Mouse (Mus musculus): ENCODE results near the gene Cep104.

Cep104 gene

DNA sequence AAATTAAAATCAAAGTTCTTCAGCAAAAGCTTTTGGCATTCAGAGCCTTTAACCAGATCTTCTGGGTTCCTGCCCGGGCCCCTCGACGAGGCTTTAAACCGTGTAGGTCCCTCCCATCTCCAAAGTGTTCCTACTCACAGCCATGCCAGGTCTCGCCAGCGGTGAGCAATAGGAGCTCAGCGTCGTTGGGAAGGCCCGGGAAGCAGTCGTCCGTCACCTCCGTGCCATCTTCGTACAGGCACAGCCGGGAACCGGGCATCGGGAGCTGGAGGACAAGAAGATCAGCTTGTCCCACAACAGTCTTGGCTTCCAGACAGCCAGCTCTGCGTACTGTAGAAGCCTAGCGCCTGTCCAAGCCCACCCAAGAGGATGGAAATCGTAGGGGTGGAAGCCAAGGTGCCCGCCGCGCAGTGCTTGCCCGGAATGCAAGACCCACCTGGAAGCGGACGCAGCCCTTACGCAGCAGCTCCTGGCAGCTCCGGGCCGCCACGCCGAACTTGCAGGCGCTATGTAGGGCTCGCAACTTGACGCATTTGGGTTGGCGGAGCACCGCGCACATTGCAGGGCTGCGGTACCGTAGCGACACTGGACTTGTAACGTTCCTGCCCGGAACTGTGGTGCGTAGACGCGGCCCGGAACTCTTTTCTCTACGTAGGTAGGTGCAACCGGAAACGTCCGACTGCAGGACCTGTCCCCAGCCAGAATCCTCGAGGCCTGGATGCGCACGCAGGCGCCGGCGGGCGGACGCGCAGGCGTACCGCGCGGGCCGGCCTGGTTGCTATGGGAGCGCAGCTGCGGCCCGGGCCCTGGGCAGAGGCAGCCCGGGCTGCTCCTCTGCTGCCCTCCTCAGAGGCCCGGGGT lies at the start of gene Cep104, which contains the start of gene Dffb:
Cep104 (plus strand) TSS at position 764 of the 861 bp plus-strand sequence.
Dffb (minus strand) TSS at position 696 of the 861 bp plus-strand sequence.
- peak; percentile 92 for DNase-seq (ENCODE audit: low read depth, low spot score)

DNA sequence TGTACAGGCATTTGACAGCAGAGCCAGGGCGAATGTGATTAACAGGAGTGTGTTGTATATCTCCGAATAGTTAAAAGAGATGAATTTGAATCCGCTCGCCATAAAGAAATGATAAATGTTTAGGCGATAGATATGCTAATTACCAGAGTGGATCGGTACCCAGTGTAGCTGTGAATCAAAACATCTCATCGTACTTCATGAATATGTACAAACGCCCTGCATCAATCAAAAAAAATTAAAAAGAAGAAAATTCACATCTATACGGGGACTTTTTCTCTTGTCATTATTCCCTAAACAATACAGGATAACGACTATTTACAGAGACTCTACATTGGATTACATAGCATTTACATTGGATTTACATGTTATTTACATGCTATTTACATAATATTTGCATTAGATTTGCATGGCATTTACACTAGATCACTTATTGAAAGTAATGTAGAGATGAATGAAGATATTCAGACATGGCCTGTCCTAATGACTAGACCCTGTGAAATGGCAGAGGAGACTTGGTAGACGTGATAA lies 46.2 kb upstream of the Cep104 start:
- DNase-seq (ENCODE audit: low read depth, low spot score), result no peak

DNA sequence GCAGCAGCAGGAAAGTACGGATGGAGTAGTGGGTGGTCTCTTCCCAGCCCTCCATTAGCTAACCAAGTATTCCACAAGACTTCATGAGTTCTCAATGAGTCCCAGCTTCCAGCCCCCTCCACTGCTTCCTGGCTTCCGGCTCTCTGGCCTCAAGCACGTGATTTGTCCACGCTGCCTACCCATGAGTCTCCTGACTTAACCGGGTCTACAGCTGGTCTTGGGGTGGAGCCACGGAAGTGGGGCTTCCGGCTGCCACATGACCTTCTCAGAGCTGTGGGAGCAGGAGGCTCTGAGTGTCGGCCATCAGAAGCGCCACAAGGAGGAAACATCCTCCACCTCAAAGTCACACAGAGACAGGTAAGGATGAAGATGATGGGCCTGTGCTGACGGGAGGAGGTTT lies 45.6 kb upstream of the Cep104 start:
- no peak for DNase-seq (ENCODE audit: low read depth, low spot score)

DNA sequence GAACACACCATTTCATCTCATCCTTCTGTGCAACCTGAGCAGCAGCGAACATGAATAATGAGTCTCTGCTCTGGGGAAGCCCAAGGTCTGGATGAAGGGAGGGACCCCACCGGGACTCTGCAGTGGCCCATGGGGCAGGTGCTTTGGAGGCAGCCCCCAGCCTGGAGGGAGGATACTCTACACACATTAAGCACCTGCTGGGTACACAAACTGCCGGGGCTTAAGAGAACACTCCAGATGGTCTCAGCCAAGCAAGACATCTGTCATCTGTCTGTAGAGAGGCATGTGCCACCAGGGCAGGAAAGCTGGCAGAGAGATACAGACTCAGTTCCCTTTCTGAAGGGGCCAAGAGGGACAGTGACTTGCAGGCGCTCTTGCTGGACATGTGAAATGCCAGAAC lies 45.1 kb upstream of the Cep104 start:
- no peak for DNase-seq (ENCODE audit: low read depth, low spot score)

DNA sequence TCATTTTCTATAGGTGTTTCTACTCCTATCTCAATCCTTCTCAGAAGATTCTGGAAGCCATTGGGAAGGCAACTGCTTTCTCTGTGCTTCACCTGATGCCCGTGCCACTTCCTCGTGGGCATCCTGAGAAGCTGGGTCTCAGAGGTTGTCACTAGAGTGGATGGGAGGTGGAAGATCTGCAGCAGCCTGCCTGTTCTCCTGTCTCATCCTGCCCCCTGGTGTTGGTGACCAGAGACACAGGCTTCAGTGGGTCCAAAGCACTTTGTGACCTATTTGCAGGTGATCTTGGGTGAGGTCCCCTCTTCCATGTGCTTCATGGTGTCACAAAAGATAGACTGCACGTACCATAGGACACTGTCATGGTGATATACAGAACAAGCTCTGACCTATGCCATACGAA lies 31.8 kb upstream of the Cep104 start:
- peak; percentile 55 for DNase-seq (ENCODE audit: low read depth, low spot score)

DNA sequence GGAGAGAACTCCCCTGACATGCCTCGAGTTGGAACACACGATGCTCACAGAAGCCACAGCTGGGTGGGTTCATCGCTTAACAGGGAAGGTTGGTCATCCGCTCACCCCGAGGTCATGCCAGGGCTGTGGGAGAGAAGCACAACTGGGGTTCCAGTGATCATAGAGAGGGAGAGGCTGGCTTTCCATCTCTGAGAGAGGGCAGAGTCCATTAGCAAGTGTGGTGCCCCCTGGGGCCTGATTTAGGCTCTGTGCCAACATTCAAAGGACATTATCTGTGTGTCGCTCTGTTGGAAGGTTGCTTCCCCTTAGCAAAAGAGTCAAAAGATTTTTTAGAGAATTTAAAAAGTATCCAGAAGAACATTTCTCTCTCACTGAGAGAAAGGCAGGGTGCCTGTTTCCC lies 30.7 kb upstream of the Cep104 start:
- DNase-seq (ENCODE audit: low read depth, low spot score), result no peak

DNA sequence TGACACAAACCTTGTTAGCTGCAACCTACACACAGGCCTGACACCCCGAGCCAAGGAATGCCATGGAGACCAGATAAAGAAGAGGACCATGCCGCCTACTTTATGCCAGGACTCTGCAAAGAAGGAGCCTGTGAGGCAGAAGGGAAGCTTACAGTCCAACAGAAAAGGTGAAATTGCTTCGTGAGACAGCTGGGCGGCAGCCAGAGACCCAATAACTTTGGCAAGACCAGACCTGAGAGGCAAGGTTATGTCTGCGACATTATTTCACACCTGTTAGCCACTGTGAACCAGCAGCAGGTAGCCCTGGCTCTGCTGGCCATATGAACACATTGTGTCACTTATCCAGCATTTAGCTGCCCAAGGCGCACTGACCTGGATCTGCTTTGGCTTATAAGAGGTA lies 29.3 kb upstream of the Cep104 start:
- DNase-seq (ENCODE audit: low read depth, low spot score), result no peak

DNA sequence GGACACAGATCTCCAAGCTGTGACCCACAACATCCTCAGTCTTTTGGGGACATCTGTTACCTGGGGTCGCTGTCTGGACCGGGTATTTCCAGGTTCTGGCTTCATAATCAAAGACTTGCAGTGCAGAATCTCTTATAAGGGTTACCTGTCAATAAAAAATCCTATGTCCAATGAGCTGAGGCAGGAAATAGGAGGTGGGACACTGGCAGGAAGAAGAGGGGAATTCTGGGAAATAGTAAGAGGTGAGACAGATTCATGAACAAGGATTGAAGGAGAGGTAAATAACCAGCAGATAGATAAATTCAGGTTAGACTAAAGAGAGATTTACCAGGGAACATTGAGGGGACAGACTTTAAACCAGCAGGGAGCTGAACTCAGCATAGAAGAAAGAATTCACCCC lies 24.6 kb upstream of the Cep104 start:
- no peak for DNase-seq (ENCODE audit: low read depth, low spot score)

DNA sequence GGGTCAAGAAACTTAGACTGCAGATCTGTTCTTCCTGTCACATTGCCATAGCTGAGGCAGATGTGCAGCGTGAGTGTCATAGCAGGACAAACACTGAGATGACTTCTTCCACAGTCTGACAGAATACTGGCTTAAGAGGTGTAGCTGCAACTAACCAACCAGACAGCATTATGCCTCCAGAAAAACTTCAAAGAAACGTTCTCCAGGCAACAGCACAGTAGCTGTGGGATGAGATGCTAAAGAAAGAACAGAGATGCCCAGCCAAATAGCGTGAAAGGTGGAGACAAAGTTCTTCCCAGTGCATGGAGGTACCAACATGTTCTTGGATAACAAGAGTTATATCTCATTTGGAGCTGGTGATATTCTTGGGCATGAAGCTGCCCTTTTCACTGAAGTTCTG lies 23.8 kb upstream of the Cep104 start:
- no peak for DNase-seq (ENCODE audit: low read depth, low spot score)

DNA sequence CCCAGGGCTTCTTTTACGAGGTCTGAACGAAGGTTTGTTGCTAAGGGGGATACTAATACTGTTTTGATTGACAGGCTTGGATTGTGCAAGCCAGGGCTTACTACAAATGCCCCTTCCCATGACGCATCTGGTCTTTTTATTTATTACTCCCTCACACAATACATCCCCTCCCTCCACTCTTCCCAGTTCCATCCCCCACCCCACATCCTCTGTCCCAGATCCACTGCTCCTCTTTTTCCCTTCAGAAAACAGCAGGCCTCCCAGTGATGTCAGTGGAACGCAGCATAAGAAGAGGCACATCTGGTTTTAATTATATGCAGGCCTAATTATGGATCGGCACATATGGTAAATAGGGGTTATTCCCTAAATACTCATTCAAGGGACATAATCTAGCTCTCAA lies 23.3 kb upstream of the Cep104 start:
- DNase-seq (ENCODE audit: low read depth, low spot score), result no peak

DNA sequence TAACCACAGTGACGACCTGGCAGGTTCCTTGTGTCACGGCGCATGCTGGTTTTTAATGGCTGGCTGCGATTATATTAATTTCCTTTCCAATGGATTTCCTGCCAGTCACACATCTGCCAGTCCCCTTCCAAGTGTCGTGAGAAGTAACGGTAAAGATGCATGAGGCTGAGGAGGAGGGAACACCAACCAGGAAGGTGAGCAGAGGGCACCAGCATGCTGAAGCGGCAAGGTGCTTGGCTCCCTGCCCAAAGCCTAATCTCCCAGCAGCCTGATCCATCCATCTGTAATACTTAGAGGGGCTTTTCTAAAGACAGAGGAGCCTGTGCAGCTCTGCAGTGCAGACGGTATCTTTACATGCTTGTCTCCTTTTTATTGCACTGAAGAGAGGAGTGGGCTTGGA lies 19.3 kb upstream of the Cep104 start:
- DNase-seq (ENCODE audit: low read depth, low spot score), result no peak

DNA sequence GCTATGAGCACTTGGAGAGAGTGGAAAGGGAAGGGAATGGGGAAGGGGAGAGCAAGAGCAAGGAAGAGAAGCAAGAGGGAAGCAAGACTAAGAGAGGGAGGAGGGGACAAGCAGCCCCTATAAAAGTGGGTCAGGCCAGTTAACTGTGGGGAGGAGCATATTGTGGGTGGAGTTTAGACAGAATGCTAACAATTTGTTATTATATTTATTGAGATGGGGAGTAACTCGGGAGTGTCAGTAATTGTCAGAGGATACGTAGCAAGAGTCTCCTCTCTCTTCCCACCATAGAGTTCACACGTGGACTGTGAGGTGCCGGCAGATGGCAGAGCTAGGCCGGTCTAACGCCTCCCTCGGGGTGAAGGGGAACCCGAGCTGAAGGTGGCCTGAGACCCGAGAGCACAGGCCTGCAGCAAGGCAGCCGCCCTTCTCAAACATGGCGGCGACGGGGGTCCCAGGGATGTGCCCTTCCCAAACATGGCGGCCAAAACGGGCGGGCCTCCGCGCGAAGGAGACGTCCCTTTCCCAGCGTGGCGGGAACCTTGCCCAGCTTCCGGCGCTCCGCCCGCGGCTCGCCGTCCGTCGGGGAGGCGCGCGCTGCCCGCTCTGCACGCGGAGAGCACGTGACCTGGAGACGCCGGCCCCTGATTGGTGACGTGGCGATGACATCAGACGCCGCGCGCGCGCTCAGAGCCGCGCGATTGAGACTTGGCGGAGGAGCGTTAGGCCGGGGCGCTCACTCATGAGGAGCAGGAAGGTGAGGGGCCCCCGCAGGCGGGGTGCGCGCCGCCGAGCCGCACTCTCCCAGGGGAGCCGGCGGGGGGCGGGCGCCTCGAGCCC lies 18.2 kb upstream of the Cep104 start, which contains the start of gene A430005L14Rik:
A430005L14Rik (plus strand) TSS at position 669 of the 837 bp plus-strand sequence.
- peak; percentile 97 for DNase-seq (ENCODE audit: low read depth, low spot score)

DNA sequence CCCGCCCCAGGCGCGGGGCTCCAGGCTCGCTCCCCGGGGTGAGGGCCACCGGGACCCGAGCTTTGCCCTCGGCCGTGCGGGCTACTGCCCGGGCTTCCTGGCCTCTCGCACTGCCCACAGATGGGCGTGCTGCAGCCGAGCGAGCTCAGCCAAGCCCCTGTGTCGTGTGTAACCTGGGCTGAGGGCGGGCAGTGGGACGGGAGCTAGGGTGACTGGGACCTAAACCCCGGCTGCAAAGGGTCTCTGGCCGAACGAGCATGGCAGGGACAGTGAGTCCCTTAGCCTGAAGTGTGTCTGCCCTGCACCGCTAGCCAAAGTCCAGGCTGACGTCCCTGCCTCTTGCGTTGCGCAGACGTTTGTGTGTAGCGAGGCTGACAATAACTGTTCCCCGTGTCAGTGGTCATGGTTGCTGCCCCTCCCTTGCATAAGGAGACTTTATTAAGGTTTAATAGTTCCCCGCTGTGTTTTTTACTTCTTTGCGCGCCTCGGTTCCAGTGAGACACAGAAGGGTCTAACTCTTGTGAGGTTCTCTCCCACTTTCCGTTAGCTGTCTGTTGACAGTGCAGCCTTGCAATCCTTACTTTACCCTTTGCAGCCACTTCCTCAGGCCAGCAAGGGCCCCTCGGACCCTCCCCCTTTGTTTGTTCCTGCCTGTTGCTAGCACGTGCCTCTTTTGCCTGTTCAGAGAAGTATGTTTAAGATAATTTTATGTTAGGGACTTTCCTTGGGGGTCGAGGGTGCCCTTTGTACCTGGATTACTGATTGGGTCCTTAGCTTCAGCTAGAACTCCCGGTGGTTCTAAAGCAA lies 17.3 kb upstream of the Cep104 start:
- DNase-seq (ENCODE audit: low read depth, low spot score), result no peak

DNA sequence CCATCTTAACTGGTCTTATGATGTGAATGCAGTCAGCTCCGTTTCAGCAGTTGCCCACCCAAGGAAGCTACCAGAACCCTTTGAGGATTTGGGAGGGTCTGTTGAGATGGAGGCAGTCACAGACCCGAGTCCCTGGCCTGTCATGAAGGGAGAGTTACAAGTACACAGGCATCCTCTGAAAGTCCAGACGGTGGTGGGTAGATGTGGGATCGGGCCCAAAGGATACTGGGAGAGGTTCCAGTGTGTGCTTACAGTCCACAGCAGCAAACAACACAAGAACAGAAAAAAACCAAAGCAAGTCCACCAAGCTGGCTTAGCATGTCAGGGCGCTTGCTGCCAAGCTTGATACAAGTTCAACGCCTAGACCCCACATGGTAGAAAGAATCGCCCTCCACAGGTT lies 12.4 kb upstream of the Cep104 start:
- no peak for DNase-seq (ENCODE audit: low read depth, low spot score)

DNA sequence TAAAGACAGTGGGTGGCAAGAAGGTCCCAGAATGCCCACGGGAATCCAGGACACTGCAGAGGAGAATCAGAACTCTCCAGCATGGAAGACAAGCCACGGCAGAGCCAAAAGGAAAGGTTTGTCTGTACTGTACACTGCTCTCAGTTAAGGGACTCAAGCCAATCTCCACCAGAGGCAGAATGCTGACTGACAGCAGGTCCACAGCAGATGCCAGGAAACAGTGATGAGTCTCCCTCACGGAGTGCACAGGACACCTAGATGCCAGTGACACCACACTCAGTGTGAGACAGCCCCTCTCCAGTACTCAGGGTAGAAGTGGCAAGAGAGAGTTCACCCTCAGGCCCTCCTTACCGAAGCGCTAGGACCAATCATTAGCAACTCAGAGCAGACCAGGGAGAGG lies 8.3 kb upstream of the Cep104 start:
- DNase-seq (ENCODE audit: low read depth, low spot score), result no peak

DNA sequence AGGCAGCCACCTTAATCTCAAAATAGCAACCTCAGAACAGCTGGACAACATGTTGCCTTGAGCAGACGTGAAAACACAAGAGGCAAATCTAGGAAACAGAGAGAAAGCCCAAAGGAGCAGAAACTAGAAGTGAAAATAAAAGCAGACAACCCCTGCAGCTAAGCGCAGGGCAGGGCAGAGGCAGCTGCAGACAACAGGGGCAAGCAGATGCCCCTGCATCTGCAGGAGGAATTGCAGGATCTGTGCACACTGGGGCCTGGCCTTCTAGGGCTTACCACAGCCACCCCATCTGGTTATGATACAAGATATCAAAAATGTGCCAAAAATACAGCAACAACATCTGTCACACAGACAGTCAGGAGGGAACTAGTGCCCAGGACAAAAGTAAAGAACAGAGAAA lies 7.4 kb upstream of the Cep104 start:
- DNase-seq (ENCODE audit: low read depth, low spot score), result no peak

DNA sequence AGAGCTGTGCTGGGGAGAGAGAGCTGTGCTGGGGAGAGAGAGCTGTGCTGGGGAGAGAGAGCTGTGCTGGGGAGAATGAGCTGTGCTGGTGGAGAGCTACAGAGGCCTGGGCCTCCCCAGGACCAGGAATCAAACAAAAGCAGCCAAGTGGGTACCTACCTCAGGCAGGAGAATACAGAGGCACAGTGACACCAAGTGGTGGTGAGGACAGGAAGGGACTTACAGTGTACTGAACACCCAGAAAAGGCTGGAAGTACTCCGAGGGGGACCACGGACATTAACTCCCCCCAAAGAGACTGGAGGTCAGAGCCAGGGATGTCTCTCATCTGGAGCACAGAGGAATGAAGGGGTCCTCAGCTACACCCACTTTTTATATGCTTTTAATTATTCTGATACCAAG lies 6.9 kb upstream of the Cep104 start:
- DNase-seq (ENCODE audit: low read depth, low spot score), result no peak

DNA sequence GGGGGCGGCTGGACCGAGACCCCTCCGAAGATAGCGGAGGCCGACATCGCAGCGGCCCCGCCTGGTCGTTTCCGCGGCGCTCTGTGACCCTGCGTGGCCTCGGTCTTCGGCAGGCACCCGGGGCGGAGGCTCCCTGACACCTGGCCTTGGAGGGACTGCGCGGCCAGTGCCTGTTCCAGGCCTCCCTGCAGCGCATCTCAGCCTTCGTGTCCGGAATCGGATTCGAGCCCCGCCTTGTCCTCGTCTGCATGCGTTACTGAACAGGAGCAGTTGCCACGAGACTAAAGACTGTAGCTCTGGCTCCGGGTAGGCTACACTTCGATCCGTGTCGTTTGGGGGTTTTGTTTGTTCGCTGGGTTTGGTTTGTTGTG lies 283 bp downstream of the Cep104 start:
- DNase-seq (ENCODE audit: low read depth, low spot score), result no peak

DNA sequence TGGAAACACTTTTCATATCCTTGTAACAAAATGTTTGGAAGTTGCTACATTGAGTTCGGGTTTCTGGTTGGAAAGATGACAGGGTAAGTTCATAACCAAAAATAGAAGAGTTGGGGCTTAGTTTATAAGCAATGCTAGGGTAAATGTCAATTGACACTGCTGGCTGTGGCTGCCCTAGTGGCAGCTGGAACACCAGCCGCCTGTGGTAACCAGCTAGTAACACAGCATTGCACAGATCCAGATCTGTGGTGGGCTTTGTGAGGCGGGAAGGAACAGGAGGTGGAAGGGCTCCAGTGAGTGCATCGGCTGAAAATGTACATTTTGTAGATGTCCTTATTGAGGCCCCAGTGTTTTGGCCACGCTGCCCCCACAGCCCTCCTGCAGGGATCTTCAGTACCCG lies 774 bp downstream of the Cep104 start:
- DNase-seq (ENCODE audit: low read depth, low spot score), result no peak

DNA sequence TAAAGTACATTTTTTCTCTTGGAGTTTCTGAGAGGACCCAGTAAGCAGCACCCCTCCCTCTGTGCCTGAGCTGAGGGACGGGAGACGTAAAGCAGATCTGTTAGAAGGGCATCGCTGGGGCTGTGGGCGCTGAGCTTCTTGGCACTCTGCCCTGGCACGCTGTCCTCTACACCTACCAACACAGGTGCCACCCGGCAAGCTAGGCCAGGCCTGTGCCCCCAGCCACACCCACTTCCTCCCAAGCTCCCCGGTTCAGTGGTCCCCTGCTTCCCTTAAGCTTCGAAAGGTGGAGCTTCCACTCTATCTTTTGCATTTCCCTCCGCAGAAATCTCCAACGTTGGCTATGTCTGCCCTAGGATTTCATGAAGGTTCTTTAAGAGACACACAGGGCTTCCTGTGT lies 4.2 kb downstream of the Cep104 start:
- DNase-seq (ENCODE audit: low read depth, low spot score), result no peak

DNA sequence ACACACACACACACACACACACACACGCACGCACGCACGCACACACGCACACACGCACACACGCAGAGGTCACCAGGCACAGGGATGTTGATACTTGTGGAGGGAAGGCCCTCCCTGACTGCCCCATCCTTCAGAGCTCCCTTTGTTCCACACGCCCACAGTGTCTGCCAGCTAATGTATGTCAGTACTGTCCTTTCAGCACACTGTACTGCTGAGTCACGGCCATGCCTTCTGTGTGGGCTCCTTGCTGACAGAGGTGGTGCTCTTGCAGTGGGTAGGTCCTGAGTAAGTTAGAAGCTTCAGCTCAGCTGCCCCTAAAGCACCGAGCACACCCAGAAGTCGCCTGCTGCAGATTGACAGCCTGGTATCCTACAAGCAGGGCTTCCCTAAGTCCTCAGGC lies 5.5 kb downstream of the Cep104 start:
- DNase-seq (ENCODE audit: low read depth, low spot score), result no peak

DNA sequence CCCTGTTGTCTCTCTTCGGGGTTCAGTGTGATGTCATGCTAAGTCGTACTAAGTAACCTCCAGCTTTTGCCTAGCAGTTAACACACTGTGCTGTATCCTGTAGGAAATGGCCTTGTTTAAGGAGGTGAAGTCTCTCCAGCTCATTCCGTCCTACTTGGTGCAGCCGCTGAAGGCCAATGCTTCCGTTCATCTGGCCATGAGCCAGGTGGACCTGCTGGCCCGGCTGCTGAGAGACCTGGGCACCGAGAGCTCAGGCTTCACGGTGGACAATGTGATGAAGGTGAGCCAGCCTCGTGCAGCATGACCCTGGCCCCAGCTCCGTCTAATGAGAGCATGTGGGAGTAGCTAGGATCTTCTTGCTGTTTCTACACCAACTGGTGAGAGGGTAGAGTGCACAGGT lies 17.7 kb downstream of the Cep104 start:
- DNase-seq (ENCODE audit: low read depth, low spot score), result no peak

Data from ES-CJ7 (cell line).